Mouse (Mus musculus): Measurements from ENCODE around the gene Dffb. TPM values are rescaled to one million over a fixed set of nuclear protein-coding genes. Genes with fewer than 3 reads are reported as not detected.
A peak's percentile ranks its signal among the peaks of the same experiment; 100 is the strongest.

The Dffb gene
- 10.5 and 14.1 TPM in 2 replicates for polyA plus RNA-seq (2012; rRNA removed)

GRCm38 (mm10) chr4:153974431-153975291 lies at the start of gene Dffb, which contains the start of gene Cep104:
Dffb (minus strand) TSS chr4:153975126.
Cep104 (plus strand) TSS chr4:153975194.
- DNase-seq (ENCODE audit: low spot score), result peak; percentile 90

- DNase-seq (ENCODE audit: low spot score), result no peak
Measured at GRCm38 (mm10) chr4:154023754-154024601, 49.1 kb upstream of the Dffb start.

DNA sequence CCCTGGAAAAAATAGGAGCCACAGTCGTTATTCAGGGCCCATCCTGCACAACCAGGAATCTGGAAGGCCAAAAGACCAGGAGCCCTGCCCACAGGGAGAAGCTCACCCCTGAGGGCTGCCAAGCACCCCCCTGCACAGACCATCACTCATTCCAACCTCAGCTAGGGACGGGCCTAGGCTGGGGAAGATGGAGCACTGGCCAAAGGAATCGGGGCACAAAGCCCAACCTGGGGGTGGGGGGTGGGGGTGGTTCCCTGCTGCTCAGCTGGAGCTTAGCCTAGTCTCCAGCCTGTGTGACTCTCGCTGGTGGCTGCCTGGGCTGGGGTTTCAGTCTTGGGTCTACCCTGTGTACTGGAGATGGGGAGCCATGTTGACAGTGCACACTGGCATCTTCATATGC lies 47.9 kb upstream of the Dffb start:
- DNase-seq (ENCODE audit: low spot score), result no peak

- no peak for DNase-seq (ENCODE audit: low spot score)
Measured at GRCm38 (mm10) chr4:154022407-154022806, 47.5 kb upstream of the Dffb start.

- no peak for DNase-seq (ENCODE audit: low spot score)
Measured at GRCm38 (mm10) chr4:154021432-154021831, 46.5 kb upstream of the Dffb start.

GRCm38 (mm10) chr4:154019571-154019970 lies 44.6 kb upstream of the Dffb start:
- no peak for DNase-seq (ENCODE audit: low spot score)

DNA sequence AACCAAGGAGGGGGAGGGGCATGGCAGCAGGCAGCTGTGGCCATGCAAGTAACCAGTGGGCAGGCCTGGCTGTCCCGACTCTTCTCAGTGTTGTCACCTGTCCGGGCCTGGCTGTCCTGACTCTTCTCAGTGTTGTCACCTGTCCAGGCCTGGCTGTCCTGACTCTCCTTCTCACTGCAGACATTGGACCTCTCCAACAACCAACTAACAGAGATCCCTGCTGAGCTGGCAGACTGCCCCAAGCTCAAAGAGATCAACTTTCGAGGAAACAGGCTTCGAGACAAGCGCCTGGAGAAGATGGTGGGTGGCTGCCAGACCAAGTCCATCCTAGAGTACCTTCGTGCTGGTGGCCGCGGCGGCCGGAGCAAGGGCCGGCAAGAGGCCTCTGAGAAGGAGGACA lies 40.5 kb upstream of the Dffb start:
- no peak for DNase-seq (ENCODE audit: low spot score)

GRCm38 (mm10) chr4:154012132-154012882 lies 37.4 kb upstream of the Dffb start:
- DNase-seq (ENCODE audit: low spot score), result no peak

DNA sequence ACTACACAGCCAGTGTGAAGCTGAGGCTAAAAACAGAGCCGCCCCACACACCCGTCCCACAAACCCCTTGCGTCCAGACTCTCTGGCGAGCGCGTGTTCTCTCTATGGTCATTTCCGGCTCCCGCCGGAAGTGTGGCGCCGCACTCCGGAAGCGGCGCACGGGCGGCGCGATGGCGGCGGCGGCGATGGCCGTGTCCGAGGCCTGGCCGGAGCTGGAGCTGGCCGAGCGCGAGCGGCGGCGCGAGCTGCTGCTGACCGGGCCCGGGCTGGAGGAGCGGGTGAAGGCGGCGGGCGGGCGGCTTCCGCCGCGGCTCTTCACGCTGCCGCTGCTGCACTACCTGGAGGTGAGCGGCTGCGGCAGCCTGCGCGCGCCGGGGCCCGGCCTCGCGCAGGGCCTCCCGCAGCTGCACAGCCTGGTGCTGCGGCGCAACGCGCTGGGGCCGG lies 36.7 kb upstream of the Dffb start, which contains the start of gene Lrrc47:
Gene Lrrc47, plus strand, starts transcription at position 86 of the 444 bp plus-strand sequence.
- peak; percentile 65 for DNase-seq (ENCODE audit: low spot score)

DNA sequence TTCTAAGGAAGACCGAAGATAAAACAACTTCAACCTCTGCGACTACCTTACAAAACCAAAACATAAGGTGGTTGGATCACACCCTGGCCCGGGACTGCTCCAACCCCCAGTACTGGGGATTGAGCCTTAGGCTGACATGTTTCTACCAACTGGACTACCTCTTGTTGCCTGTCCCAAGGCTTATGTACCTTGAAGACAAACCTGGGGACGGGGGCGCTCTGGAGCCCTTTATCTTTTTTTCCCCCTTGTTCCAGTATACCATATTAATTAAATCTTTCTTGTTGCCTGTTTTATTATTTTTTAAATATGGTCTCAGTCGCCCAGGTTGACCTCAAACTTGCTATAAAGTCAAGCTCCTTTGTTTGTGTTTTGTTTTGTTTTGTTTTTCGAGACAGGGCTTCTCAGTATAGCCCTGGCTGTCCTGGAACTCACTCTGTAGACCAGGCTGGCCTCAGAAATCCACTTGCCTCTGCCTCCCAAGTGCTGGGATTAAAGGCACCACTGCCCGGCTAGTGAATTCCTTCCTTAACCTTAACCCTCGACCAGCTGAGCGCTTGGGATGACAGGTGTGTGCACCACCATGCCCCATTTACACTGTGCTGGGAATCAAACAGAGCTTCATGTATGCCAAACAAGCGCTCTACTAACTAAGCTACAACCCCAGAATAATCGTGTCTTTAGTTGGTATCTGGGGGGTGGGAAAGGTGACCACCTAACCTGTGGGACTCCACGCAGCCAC lies 36.1 kb upstream of the Dffb start:
- DNase-seq (ENCODE audit: low spot score), result no peak

GRCm38 (mm10) chr4:154007759-154008158 lies 32.8 kb upstream of the Dffb start:
- DNase-seq (ENCODE audit: low spot score), result no peak

GRCm38 (mm10) chr4:154006264-154006663 lies 31.3 kb upstream of the Dffb start:
- DNase-seq (ENCODE audit: low spot score), result no peak

GRCm38 (mm10) chr4:154005488-154005887 lies 30.6 kb upstream of the Dffb start:
- DNase-seq (ENCODE audit: low spot score), result no peak

- no peak for DNase-seq (ENCODE audit: low spot score)
Measured at GRCm38 (mm10) chr4:153993505-153993904, 18.6 kb upstream of the Dffb start.

- no peak for DNase-seq (ENCODE audit: low spot score)
Measured at GRCm38 (mm10) chr4:153992715-153993114, 17.8 kb upstream of the Dffb start.

- DNase-seq (ENCODE audit: low spot score), result no peak
Measured at GRCm38 (mm10) chr4:153980470-153980869, 5.5 kb upstream of the Dffb start.

DNA sequence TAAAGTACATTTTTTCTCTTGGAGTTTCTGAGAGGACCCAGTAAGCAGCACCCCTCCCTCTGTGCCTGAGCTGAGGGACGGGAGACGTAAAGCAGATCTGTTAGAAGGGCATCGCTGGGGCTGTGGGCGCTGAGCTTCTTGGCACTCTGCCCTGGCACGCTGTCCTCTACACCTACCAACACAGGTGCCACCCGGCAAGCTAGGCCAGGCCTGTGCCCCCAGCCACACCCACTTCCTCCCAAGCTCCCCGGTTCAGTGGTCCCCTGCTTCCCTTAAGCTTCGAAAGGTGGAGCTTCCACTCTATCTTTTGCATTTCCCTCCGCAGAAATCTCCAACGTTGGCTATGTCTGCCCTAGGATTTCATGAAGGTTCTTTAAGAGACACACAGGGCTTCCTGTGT lies 4.3 kb upstream of the Dffb start:
- no peak for DNase-seq (ENCODE audit: low spot score)

GRCm38 (mm10) chr4:153975768-153976167 lies 842 bp upstream of the Dffb start:
- DNase-seq (ENCODE audit: low spot score), result no peak

- no peak for DNase-seq (ENCODE audit: low spot score)
Measured at GRCm38 (mm10) chr4:153975292-153975662, 351 bp upstream of the Dffb start.

DNA sequence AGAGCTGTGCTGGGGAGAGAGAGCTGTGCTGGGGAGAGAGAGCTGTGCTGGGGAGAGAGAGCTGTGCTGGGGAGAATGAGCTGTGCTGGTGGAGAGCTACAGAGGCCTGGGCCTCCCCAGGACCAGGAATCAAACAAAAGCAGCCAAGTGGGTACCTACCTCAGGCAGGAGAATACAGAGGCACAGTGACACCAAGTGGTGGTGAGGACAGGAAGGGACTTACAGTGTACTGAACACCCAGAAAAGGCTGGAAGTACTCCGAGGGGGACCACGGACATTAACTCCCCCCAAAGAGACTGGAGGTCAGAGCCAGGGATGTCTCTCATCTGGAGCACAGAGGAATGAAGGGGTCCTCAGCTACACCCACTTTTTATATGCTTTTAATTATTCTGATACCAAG lies 6.9 kb downstream of the Dffb start:
- no peak for DNase-seq (ENCODE audit: low spot score)

GRCm38 (mm10) chr4:153967556-153967955 lies 7.4 kb downstream of the Dffb start:
- DNase-seq (ENCODE audit: low spot score), result no peak

Data from urinary bladder, adult 2 months (tissue).